Mouse (Mus musculus): ENCODE results near the gene Id3.
A peak's percentile ranks its signal among the peaks of the same experiment; 100 is the strongest.
"Not testable (repeated sequence)": the region's sequence is repeated elsewhere in the genome, so short reads cannot be mapped to it uniquely, and the experiment has no call there.

Gene Id3

GRCm38 (mm10) chr4:136143193-136143976 lies at the start of gene Id3:
Gene Id3, plus strand, starts transcription at chr4:136143497.
- DNase-seq (ENCODE audit: low spot score), result peak; percentile 96

DNA sequence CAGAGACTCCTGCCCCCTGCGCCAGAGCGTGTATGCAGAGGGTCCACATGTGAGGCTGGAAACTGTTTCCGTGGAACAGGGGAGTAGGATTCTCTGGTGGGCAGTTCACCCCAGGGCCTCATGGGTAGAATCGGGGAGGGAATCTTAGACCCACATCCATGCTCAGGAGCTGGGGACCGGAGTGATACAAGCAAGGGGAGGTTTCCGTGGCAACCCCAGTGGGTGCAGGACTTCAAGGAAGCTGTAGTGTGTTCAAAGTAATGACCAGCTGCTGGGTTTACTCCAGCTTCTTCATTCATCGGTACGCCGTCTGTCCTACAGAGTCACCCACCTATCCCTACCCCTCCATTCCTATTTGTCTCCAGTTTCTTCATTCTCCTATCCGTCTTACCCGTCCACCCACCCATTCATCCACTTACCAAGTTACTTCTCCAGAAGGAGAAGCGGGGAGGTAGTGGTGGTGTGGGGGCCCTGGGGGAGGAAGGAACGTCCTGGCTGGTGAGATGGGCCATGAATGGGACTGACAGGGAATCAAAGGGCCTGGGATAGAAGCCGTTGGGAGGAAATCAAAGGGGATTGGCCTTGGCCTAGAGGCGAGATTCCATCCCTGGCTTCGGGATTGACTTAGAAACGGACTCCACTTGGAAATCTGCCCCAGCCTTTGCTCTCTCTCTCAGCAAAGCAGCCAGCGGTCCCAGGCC lies 48.6 kb upstream of the Id3 start:
- no peak for DNase-seq (ENCODE audit: low spot score)

GRCm38 (mm10) chr4:136095490-136096105 lies 47.7 kb upstream of the Id3 start:
- DNase-seq (ENCODE audit: low spot score), result no peak

DNA sequence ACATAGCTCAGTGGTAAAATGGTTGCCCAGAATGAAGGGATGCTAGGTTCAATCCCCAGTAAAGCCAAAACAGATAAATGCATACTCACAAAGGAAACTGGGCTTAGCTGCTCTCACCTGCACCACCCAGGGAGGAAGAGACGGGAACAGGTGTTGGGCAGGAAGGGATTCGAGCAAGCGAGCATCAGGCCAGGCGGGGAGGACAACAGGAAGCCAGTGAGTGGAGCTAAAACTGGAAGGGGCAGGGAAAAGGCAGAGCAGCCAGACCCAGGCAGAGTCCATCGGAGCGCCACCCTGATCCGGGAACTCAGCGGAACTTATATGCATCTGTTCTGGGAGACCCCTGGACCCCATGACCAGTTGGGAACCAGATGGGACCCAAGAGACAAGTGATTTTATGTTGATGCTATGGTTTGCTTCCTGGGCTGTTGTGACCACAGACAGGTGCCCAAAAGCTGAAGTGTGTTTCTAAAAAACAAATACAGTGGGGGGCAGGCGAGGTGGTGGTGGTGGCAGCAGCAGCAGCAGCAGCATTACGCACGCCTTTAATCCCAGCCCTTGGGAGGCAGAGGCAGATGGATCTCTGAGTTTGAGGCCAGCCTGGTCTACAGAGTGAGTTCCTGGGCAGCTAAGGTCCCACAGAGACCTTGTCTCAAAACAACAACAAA lies 46.7 kb upstream of the Id3 start:
- no peak for DNase-seq (ENCODE audit: low spot score)

- DNase-seq (ENCODE audit: low spot score), result no peak
These were observed 44.9 kb upstream of the Id3 start for GRCm38 (mm10) chr4:136098446-136098845.

DNA sequence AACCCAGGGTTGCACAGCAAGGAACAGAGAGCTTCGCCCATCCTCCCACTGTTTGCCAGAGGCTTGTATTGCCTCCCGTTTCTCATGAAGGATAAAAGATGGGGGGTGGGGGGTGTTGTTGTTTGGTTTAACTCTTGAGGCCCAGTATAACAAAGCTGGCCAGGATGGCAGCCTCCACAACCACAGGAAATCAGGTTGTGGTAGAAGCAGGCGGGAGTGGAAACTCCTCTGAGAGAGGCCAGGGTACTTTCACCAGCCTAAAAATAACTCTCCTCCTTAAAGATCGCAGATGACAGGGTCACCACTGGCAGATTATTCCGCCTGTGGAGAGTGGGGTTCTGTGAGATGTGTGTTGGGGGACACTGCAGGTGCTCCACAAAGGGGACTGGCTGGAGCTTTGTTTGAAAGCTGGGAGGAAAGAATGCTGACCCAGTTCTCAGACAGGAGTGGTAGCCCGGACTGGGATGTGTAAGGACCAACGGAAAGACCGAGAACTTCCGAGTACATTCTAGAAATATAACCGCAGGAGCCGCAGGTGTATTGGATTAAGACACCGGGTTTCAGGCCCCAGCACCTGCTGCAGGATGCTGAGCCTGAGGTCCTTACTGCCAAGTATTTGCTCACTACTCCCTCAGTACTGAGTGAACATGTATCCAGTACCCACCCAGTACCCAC lies 42.8 kb upstream of the Id3 start:
- DNase-seq (ENCODE audit: low spot score), result no peak

DNA sequence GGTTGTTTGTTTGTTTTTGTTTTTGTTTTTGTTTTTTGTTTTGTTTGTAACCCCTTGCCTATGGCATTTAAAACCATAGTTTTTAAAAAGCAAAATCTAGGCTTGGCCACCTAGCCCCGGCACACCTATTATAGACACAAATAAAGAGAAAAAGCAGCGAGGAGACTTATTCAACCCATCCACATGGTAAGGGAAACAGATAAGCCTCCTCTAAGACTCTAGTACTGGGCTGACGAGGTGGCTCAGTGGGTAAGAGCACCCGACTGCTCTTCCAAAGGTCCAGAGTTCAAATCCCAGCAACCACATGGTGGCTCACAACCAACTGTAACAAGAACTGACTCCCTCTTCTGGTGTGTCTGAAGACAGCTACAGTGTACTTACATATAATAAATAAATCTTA lies 41.5 kb upstream of the Id3 start:
- DNase-seq (ENCODE audit: low spot score), result not testable (repeated sequence)

DNA sequence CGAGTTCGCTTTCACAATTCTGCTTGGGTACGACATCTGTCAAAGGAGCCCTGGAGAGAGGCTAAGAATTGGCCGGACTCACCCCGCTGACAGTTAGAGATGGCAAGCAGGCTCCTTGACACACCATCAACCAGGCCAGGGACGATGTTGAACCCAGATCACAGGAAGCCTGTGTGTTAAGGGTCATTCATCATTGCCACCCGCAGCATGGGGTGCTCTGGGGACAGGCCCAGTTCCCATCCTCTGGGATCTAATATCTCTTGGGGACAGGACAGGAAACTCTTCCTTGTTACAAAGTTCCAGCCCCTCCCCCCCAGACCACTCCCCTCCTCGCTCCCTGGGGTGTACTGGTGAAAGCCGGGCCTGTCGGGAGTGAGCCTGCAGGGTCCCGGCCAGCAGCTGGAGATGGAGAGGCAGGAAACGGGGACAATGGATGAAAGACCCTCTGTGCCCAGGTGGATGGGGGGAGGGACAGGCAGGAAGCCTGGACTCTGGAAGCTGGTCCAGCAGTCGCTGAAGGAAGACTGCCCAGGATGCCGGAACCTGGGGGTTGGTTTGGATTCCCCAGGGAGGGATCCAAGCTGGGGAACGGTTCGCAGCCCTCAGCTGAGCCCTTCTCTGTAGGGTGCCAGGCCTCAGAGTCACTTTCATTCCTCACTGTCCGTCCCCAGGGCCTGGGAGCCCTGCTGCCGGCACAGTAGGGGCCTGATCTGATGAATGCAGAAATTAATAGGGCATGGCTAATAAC lies 38.5 kb upstream of the Id3 start:
- no peak for DNase-seq (ENCODE audit: low spot score)

- DNase-seq (ENCODE audit: low spot score), result peak; percentile 51
These were observed 36.4 kb upstream of the Id3 start for GRCm38 (mm10) chr4:136106880-136107301.

DNA sequence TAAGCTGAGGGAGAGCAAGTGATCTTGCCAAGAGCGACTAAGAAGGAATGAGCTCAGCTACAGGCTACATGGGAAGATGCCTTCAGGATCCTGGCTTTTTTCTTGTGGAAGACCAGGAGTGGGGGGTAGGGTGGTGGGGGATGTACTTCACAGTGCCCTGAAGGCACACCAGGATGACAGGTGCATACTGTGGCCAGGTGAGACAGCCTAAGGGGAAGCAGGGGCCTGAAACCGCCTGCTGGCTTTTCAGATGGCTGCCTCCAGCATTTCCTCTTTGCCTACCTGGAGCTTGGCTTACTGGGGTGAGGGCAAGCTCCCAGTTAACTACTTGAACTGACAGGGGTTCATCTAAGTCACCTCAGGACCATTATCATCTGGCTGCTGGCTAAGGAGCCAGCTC lies 34.1 kb upstream of the Id3 start:
- no peak for DNase-seq (ENCODE audit: low spot score)

DNA sequence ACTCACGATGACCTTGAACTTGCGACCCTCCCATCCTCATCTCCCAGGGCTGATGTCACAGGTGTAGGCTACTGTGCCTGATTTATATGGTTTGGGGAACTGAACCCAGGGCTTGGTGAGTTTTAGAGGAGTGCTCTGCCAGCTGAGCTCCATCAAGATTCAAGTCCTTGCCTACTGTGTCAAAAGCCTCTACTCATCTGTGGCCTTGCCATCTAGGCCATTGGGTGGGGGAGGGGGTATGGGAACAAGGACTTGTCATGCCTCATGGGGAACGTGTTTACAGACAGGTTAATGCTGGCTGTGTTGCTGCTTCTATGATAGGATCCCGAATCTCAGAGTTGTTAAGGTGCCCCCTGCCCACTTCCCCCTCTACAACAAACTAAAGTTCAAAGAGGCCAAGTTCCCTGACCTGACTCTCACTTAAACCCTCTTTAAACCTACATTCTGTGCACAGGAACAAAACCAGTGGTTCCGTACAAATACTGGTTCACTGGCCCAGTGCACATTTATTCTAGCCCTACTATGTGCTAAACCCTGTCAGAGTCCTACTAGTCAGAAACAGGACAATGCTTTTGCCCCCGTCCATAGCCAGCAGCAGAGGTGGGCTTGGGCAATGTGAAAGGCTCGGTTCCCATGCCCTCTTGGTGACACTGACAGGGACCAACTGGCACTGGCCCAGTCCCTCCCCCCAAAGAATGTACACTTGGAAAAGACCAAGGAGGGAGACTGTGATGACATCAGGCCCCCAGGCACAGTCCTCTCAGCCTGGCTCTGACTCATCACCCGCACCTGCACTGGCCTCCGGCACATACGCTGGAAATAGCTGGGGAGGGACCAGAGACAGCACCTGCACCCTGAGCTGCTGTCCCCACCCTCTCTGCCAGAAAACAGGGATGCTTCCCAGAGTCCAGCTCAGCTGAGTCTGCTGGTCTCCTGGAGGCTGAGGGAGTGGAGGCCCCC lies 33.1 kb upstream of the Id3 start:
- DNase-seq (ENCODE audit: low spot score), result peak; percentile 28

GRCm38 (mm10) chr4:136112344-136112743 lies 31.0 kb upstream of the Id3 start:
- no peak for DNase-seq (ENCODE audit: low spot score)

DNA sequence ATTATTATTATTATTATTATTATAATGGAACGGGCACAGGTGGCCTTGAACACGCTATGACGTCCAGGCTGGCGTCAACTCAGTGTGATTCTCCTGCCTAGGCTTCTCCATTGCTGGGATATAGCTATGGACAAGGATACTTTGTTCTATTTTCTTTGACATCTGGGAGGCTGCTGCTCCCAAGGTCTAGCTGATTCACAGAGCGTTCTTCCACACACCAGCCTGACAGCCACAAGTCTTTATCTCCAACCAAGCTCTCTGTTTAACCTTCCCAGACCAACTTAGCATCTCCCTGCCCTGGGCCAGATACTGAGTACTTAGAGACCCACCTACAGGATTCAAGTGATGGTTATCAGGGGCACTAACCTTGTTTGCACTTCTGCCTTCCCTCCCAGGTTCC lies 28.6 kb upstream of the Id3 start:
- DNase-seq (ENCODE audit: low spot score), result no peak

DNA sequence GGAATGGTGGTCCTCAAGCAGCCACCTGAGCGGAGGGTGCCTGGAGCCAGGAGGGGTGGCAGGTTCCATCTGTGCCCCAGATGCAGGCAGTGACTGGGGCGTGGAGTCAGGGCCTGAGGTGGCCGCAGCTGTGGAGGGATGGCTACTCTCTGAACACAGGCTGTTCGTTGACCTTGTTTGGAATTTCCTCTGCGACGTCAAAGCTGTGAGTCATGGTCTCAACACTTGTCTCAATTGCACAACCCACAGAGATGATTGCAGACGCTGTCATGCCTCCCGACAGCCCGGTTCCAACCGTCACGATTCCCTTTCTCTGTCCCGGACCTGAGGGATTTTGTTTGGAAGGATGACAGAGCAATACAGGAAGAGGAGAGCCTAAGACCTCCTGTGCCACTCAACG lies 26.3 kb upstream of the Id3 start:
- peak; percentile 72 for DNase-seq (ENCODE audit: low spot score)

DNA sequence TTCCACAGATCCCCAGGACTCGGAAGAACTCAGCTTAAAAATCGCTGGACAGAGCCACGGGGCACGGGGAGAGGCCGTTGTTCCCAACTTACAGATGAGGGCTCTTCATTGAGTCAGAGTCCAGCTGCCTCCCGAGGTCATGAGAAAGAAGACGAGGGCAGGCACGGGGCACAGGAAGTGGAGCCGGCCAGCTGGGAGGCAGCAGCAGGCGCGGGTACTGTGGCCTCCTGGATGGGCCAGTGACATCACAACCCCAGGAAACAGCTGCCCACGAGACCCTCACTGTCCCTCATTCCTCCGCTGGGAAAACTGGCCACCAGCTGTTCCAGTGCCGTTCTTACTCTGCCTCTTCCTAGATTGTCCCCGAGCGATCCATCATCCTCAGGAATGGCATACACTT lies 23.3 kb upstream of the Id3 start:
- DNase-seq (ENCODE audit: low spot score), result no peak

DNA sequence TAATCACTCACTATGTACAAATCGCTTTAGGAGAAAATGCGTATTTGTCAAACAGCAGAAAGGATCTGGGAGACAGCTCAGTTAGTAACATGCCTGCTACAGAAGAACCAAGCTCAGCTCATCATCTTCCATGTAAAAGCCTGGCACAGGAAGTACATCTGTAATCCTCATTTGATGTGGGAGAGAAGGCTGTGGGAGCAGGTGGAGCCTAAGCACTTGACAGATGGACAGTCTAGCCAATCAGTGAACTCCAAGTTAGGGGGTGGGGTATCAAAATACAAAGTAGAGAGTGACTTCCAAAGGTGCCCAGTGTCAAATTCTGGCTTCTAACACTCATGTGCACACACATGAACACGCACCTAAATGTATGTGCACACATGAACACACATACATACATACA lies 22.1 kb upstream of the Id3 start:
- DNase-seq (ENCODE audit: low spot score), result no peak

GRCm38 (mm10) chr4:136121844-136122468 lies 21.3 kb upstream of the Id3 start:
- no peak for DNase-seq (ENCODE audit: low spot score)

DNA sequence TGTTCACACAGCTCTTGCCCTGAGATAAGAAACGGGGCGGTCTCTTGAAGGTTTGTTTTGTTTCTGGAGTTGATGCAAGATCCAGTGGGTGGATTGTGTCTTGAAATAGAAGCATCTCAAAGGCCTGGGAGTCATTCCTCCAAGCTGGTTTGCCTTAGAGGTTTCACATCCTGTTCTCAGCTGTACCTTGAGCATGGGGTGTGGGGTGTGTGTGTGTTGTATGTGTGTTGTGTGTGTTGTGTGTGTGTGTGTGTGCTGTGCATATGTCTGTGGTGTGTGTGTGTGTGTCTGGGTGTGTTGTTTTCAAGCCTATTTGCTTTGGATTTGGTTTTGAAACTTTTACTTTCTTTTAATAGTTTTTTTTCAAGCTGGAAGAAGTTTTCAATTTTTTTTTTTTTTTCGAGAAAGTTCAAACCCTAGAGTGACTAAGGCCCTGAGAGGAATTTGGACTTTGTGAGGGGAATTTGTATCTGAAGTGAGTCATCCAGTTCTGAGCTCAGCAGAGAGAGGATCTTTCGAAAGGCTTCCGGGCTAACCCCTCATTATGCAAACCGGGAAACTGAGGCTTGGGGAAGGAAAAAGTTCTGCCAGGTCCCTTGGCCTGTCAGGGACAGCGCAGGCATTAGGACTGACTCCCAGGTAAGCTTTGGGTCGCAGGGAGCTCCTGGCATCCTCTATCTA lies 20.0 kb upstream of the Id3 start:
- peak; percentile 23 for DNase-seq (ENCODE audit: low spot score)

GRCm38 (mm10) chr4:136123792-136124161 lies 19.5 kb upstream of the Id3 start:
- DNase-seq (ENCODE audit: low spot score), result no peak
